Mouse (Mus musculus) stomach, postnatal 0 days (tissue): ENCODE measurements around the gene Clcc1. TPM values are rescaled to one million over a fixed set of nuclear protein-coding genes. Genes with fewer than 3 reads are reported as not detected.

Source experiments
- ATAC-seq: fragments of 200-750 bp; cut with Nextera tagmentation; 2 replicates; pipeline ENCODE4 v1.8.0; 2017; ENCODE audit not compliant: low FRiP score, low TSS enrichment
- DNase-seq: peaks from one replicate; pipeline ENCODE4 v3.0.0-alpha.2; 2016; ENCODE audit warnings: low spot score
- H3K27ac ChIP-seq: fragments of 300-500 bp; sonication (generic); replicated peaks from 2 replicates; pipeline ENCODE4 v1.5.1; 2014; ENCODE audit warnings: mild to moderate bottlenecking, control low read depth
- H3K27me3 ChIP-seq: fragments of 300-500 bp; sonication (generic); 2 replicates; pipeline ENCODE4 v1.6.1; 2014; ENCODE audit warnings: low read length; ENCODE audit not compliant: control insufficient read depth, insufficient read depth
- H3K36me3 ChIP-seq: fragments of 300-500 bp; sonication (generic); 2 replicates; pipeline ENCODE4 v1.6.1; 2014; ENCODE audit warnings: low read length, mixed read lengths; ENCODE audit not compliant: control insufficient read depth, insufficient read depth
- H3K4me1 ChIP-seq: fragments of 300-500 bp; sonication (generic); replicated peaks from 2 replicates; pipeline ENCODE4 v1.6.1; 2014; ENCODE audit warnings: antibody characterized with exemption; ENCODE audit not compliant: control insufficient read depth, insufficient read depth
- H3K4me2 ChIP-seq: fragments of 300-500 bp; sonication (generic); replicated peaks from 2 replicates; pipeline ENCODE4 v1.6.1; 2014; ENCODE audit warnings: low read depth, mild to moderate bottlenecking, control low read depth, moderate library complexity
- H3K4me3 ChIP-seq: fragments of 300-500 bp; sonication (generic); 2 replicates; pipeline ENCODE4 v1.5.1; 2014; ENCODE audit warnings: low read depth, low read length, control low read depth
- H3K9ac ChIP-seq: fragments of 300-500 bp; sonication (generic); 2 replicates; pipeline ENCODE4 v1.6.1; 2014; ENCODE audit warnings: mild to moderate bottlenecking, low read length, control low read depth, mixed read lengths
- H3K9me3 ChIP-seq: fragments of 300-500 bp; sonication (generic); 2 replicates; pipeline ENCODE4 v1.6.1; 2016; ENCODE audit warnings: low read length; ENCODE audit not compliant: control insufficient read depth
- CTCF ChIP-seq: IDR thresholded peaks from 2 replicates; pipeline ENCODE4 v1.5.1; 2016; ENCODE audit warnings: antibody characterized with exemption, low read depth, mild to moderate bottlenecking, moderate library complexity
- EP300 ChIP-seq: optimal IDR thresholded peaks from 2 replicates; pipeline ENCODE3; 2016; ENCODE audit warnings: antibody characterized with exemption
- WGBS: fragments of 180-500 bp; shearing (Covaris S2); extraction: QIAGEN DNeasy Blood & Tissue Kit; methylation state at CpG from one replicate; pipeline ENCODE4 v1.1.7; 2014; 5-methylcytosine and 5-hydroxymethylcytosine counted together
- polyA plus RNA-seq: library from polyadenylated mRNA; unstranded; fragments of >200 nt; fragmentation: Nextera tagmentation; extraction: Ambion mirVana; gene quantifications from 2 replicates; pipeline ENCODE4 v1.2.1, GENCODE M21; 2015

Gene Clcc1
- polyA plus RNA-seq, 1 experiment from 2014 or later = 60.9 TPM

DNA sequence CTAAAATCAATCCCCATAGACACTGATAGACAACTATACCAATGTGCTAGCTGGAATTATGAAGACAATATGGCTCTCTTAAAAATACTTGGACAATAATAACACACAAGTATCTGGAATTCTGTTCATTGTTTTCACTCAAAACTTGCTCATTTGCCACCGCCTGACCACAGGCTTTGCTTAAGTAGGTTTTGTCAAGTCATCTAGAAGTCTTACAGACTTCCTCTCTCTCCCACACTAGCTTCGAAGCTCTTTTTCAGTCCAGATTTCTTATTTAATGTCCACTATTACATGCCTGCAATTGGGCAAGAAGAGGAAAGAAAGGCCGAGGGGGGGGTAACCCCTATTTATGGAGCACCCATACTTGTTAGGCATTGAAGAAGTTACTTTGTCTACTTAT, 74.1 kb downstream of the Clcc1 start:
- Histone ChIP-seq H3K4me3 (no peak overlapping the region), H3K36me3 (no peaks in the 10 kb centered on the region), H3K9ac (no peak overlapping the region), H3K9me3 (no peaks in the 10 kb centered on the region), H3K4me2 (no peak overlapping the region), H3K27ac (no peak overlapping the region), H3K27me3 (no peaks in the 10 kb centered on the region), H3K4me1 (no peaks in the 10 kb centered on the region)
- ATAC-seq (no peak), DNase-seq (no peak)
- TF ChIP-seq EP300 (no peak), CTCF (no peak)
- 87% methylated on average over 3 of the region's 3 CpGs for WGBS

Other genes with a start within 250 kb of the Clcc1 start
- 7.5 and 9.7 TPM in 2 replicates for gene Celsr2, start 238.4 kb upstream of the Clcc1 start, polyA plus RNA-seq
- gene Sars, start 208.7 kb upstream of the Clcc1 start, polyA plus RNA-seq = 99.5 and 102 TPM in 2 replicates
- gene 1700013F07Rik, start 119.8 kb upstream of the Clcc1 start, polyA plus RNA-seq = 0.34 TPM in 1 of 2 replicates, not detected in the other
- 30.8 and 32.0 TPM in 2 replicates for gene 5330417C22Rik, start 117.4 kb upstream of the Clcc1 start, polyA plus RNA-seq
- gene Tmem167b, start 91.4 kb upstream of the Clcc1 start, polyA plus RNA-seq = 29.9 and 33.0 TPM in 2 replicates
- gene Taf13, start 82.2 kb upstream of the Clcc1 start, polyA plus RNA-seq = 40.0 and 42.2 TPM in 2 replicates
- 5.3 and 5.7 TPM in 2 replicates for gene Wdr47, start 62.6 kb upstream of the Clcc1 start, polyA plus RNA-seq
- gene Gpsm2, start 68.4 kb downstream of the Clcc1 start, polyA plus RNA-seq = 31.1 and 32.0 TPM in 2 replicates
- gene Aknad1, start 85.7 kb downstream of the Clcc1 start, polyA plus RNA-seq = 0.30 and 0.85 TPM in 2 replicates
- gene Stxbp3, start 186.6 kb downstream of the Clcc1 start, polyA plus RNA-seq = 38.6 and 39.3 TPM in 2 replicates
- 0.28 and 0.67 TPM in 2 replicates for gene Fndc7, start 236.1 kb downstream of the Clcc1 start, polyA plus RNA-seq